Mouse (Mus musculus): ENCODE data around the gene Olfr376. TPM values are rescaled to one million over a fixed set of nuclear protein-coding genes. Genes with fewer than 3 reads are reported as not detected.

The Olfr376 gene
- total and polyA plus RNA-seq, 3 experiments: 0.27 TPM; not detected in 2

GRCm38 (mm10) chr11:73336919-73337318 lies 34.1 kb upstream of the Olfr376 start:
- TF ChIP-seq POLR2AphosphoS5 (IDR thresholded peaks at IDR 0.05; ENCODE audit: insufficient replicate concordance, low read depth, low read length) (no peak), GATA1 (IDR thresholded peaks at IDR 0.05; ENCODE audit: borderline replicate concordance, low read length) (no peak), TAL1 (conservative IDR thresholded peaks at IDR 0.05; ENCODE audit: low read depth, low read length) (no peak), GATA2 (IDR thresholded peaks at IDR 0.05; ENCODE audit: borderline replicate concordance, low read depth, low read length) (no peak), CTCF (IDR thresholded peaks at IDR 0.05; ENCODE audit: low read depth, low read length) (no peak)
- Histone ChIP-seq H3K4me1 (ENCODE audit: insufficient read depth, low read depth, low read length) (no peaks in the 10 kb centered on the region), H3K27me3 (ENCODE audit: insufficient read depth, low read length) (no peaks in the 10 kb centered on the region), H3K36me3 (replicated peaks) (no peaks in the 10 kb centered on the region), H3K4me3 (ENCODE audit: low read depth, low read length) (no peak overlapping the region), H3K9me3 (replicated peaks) (no peaks in the 10 kb centered on the region)
- no peak for ATAC-seq (ENCODE audit: extremely low read depth, insufficient number of reproducible peaks, low FRiP score, poor library complexity, severe bottlenecking)
- no peak for DNase-seq (ENCODE audit: low spot score)

- Histone ChIP-seq H3K36me3 (replicated peaks) (no peaks in the 10 kb centered on the region), H3K4me3 (ENCODE audit: low read depth, low read length) (no peak within 1 kb of the TSS), H3K9me3 (replicated peaks) (no peaks in the 10 kb centered on the region), H3K27me3 (ENCODE audit: insufficient read depth, low read length) (no peaks in the 10 kb centered on the region), H3K4me1 (ENCODE audit: insufficient read depth, low read depth, low read length) (no peaks in the 10 kb centered on the region)
- TF ChIP-seq CTCF (IDR thresholded peaks at IDR 0.05; ENCODE audit: low read depth, low read length) (no peak), POLR2AphosphoS5 (IDR thresholded peaks at IDR 0.05; ENCODE audit: insufficient replicate concordance, low read depth, low read length) (no peak), GATA2 (IDR thresholded peaks at IDR 0.05; ENCODE audit: borderline replicate concordance, low read depth, low read length) (no peak), GATA1 (IDR thresholded peaks at IDR 0.05; ENCODE audit: borderline replicate concordance, low read length) (no peak), TAL1 (conservative IDR thresholded peaks at IDR 0.05; ENCODE audit: low read depth, low read length) (no peak)
- ATAC-seq (ENCODE audit: extremely low read depth, insufficient number of reproducible peaks, low FRiP score, poor library complexity, severe bottlenecking): no peak
- no peak for DNase-seq (ENCODE audit: low spot score)
These were observed 20.6 kb upstream of the Olfr376 start, which contains the start of gene Olfr20 for GRCm38 (mm10) chr11:73350483-73350882. Olfr20 (plus strand) TSS chr11:73350783.

GRCm38 (mm10) chr11:73395374-73395773 lies 24.3 kb downstream of the Olfr376 start:
- H3K4me3 ChIP-seq (ENCODE audit: low read depth, low read length): no peak overlapping the region
- H3K9me3 ChIP-seq (replicated peaks): no peaks in the 10 kb centered on the region
- no peak for TF ChIP-seq GATA1 (IDR thresholded peaks at IDR 0.05; ENCODE audit: borderline replicate concordance, low read length)
- TF ChIP-seq GATA2 (IDR thresholded peaks at IDR 0.05; ENCODE audit: borderline replicate concordance, low read depth, low read length): no peak
- no peak for TF ChIP-seq TAL1 (conservative IDR thresholded peaks at IDR 0.05; ENCODE audit: low read depth, low read length)
- no peak for ATAC-seq (ENCODE audit: extremely low read depth, insufficient number of reproducible peaks, low FRiP score, poor library complexity, severe bottlenecking)
- DNase-seq (ENCODE audit: low spot score): no peak
- no peaks in the 10 kb centered on the region for H3K27me3 ChIP-seq (ENCODE audit: insufficient read depth, low read length)
- no peaks in the 10 kb centered on the region for H3K36me3 ChIP-seq (replicated peaks)
- no peaks in the 10 kb centered on the region for H3K4me1 ChIP-seq (ENCODE audit: insufficient read depth, low read depth, low read length)

- DNase-seq (ENCODE audit: low spot score) (no peak), ATAC-seq (ENCODE audit: extremely low read depth, insufficient number of reproducible peaks, low FRiP score, poor library complexity, severe bottlenecking) (no peak)
- no peaks in the 10 kb centered on the region for H3K4me1 ChIP-seq (ENCODE audit: insufficient read depth, low read depth, low read length)
- no peak for TF ChIP-seq GATA2 (IDR thresholded peaks at IDR 0.05; ENCODE audit: borderline replicate concordance, low read depth, low read length)
- TF ChIP-seq GATA1 (IDR thresholded peaks at IDR 0.05; ENCODE audit: borderline replicate concordance, low read length): no peak
- TF ChIP-seq TAL1 (conservative IDR thresholded peaks at IDR 0.05; ENCODE audit: low read depth, low read length): no peak
- TF ChIP-seq POLR2AphosphoS5 (IDR thresholded peaks at IDR 0.05; ENCODE audit: insufficient replicate concordance, low read depth, low read length): no peak
- TF ChIP-seq CTCF (IDR thresholded peaks at IDR 0.05; ENCODE audit: low read depth, low read length): no peak
- H3K4me3 ChIP-seq (ENCODE audit: low read depth, low read length): no peak within 1 kb of the TSS
- H3K36me3 ChIP-seq (replicated peaks): no peaks in the 10 kb centered on the region
- no peaks in the 10 kb centered on the region for H3K9me3 ChIP-seq (replicated peaks)
- H3K27me3 ChIP-seq (ENCODE audit: insufficient read depth, low read length): no peaks in the 10 kb centered on the region
These were observed 28.5 kb downstream of the Olfr376 start, which contains the start of gene Olfr1 for GRCm38 (mm10) chr11:73399514-73399913. Olfr1 (minus strand) TSS chr11:73399614.

Other genes with a start within 250 kb of the Olfr376 start
- 16.7 and 18.4 TPM in 2 replicates for gene Haspin, start 233.0 kb upstream of the Olfr376 start, total RNA-seq (2014; fragmentation: Nextera tagmentation)
- gene Haspin, start 233.0 kb upstream of the Olfr376 start, total RNA-seq (2017): 16.9 and 17.5 TPM in 2 replicates
- gene Haspin, start 233.0 kb upstream of the Olfr376 start, polyA plus RNA-seq (2012): 19.5 and 23.1 TPM in 2 replicates
- not detected in 2 replicates for gene P2rx5, start 210.8 kb upstream of the Olfr376 start, total RNA-seq (2014; fragmentation: Nextera tagmentation)
- gene P2rx5, start 210.8 kb upstream of the Olfr376 start, total RNA-seq (2017): 0.05 TPM in 1 of 2 replicates, not detected in the other
- gene P2rx5, start 210.8 kb upstream of the Olfr376 start, polyA plus RNA-seq (2012): not detected in 2 replicates
- 54.7 and 66.2 TPM in 2 replicates for gene Emc6, start 194.2 kb upstream of the Olfr376 start, total RNA-seq (2014; fragmentation: Nextera tagmentation)
- gene Emc6, start 194.2 kb upstream of the Olfr376 start, total RNA-seq (2017): 43.7 and 52.7 TPM in 2 replicates
- gene Emc6, start 194.2 kb upstream of the Olfr376 start, polyA plus RNA-seq (2012): 178 and 243 TPM in 2 replicates
- 7.4 and 9.2 TPM in 2 replicates for gene Tax1bp3, start 194.2 kb upstream of the Olfr376 start, total RNA-seq (2014; fragmentation: Nextera tagmentation)
- gene Tax1bp3, start 194.2 kb upstream of the Olfr376 start, total RNA-seq (2017): 17.8 and 21.1 TPM in 2 replicates
- gene Tax1bp3, start 194.2 kb upstream of the Olfr376 start, polyA plus RNA-seq (2012): 4.1 and 9.0 TPM in 2 replicates
- gene Ctns, start 172.2 kb upstream of the Olfr376 start, total RNA-seq (2014; fragmentation: Nextera tagmentation): 19.8 and 23.3 TPM in 2 replicates
- gene Ctns, start 172.2 kb upstream of the Olfr376 start, total RNA-seq (2017): 28.7 and 30.6 TPM in 2 replicates
- gene Ctns, start 172.2 kb upstream of the Olfr376 start, polyA plus RNA-seq (2012): 1.9 and 3.6 TPM in 2 replicates
- gene Shpk, start 171.8 kb upstream of the Olfr376 start, total RNA-seq (2014; fragmentation: Nextera tagmentation): 2.1 and 2.4 TPM in 2 replicates
- 2.8 and 3.2 TPM in 2 replicates for gene Shpk, start 171.8 kb upstream of the Olfr376 start, total RNA-seq (2017)
- 0.83 and 0.95 TPM in 2 replicates for gene Shpk, start 171.8 kb upstream of the Olfr376 start, polyA plus RNA-seq (2012)
- not detected in 2 replicates for gene Trpv1, start 137.0 kb upstream of the Olfr376 start, total RNA-seq (2014; fragmentation: Nextera tagmentation)
- gene Trpv1, start 137.0 kb upstream of the Olfr376 start, total RNA-seq (2017): 0.12 TPM in 1 of 2 replicates, not detected in the other
- gene Trpv1, start 137.0 kb upstream of the Olfr376 start, polyA plus RNA-seq (2012): not detected in 2 replicates
- gene Trpv3, start 103.9 kb upstream of the Olfr376 start, total RNA-seq (2014; fragmentation: Nextera tagmentation): not detected in 2 replicates
- under 0.01 and 0.16 TPM in 2 replicates for gene Trpv3, start 103.9 kb upstream of the Olfr376 start, total RNA-seq (2017)
- gene Trpv3, start 103.9 kb upstream of the Olfr376 start, polyA plus RNA-seq (2012): not detected in 2 replicates
- not detected in 2 replicates for gene Aspa, start 41.6 kb upstream of the Olfr376 start, total RNA-seq (2014; fragmentation: Nextera tagmentation)
- under 0.01 and 0.22 TPM in 2 replicates for gene Aspa, start 41.6 kb upstream of the Olfr376 start, total RNA-seq (2017)
- not detected in 2 replicates for gene Aspa, start 41.6 kb upstream of the Olfr376 start, polyA plus RNA-seq (2012)
- gene Gm49340, start 41.5 kb upstream of the Olfr376 start, total RNA-seq (2014; fragmentation: Nextera tagmentation): not detected in 2 replicates
- not detected in 2 replicates for gene Gm49340, start 41.5 kb upstream of the Olfr376 start, total RNA-seq (2017)
- gene Gm49340, start 41.5 kb upstream of the Olfr376 start, polyA plus RNA-seq (2012): not detected in 2 replicates
- gene Spata22, start 41.5 kb upstream of the Olfr376 start, total RNA-seq (2014; fragmentation: Nextera tagmentation): not detected in 2 replicates
- gene Spata22, start 41.5 kb upstream of the Olfr376 start, total RNA-seq (2017): not detected in 2 replicates
- not detected in 2 replicates for gene Spata22, start 41.5 kb upstream of the Olfr376 start, polyA plus RNA-seq (2012)
- gene Olfr20, start 20.5 kb upstream of the Olfr376 start, total RNA-seq (2014; fragmentation: Nextera tagmentation): not detected in 2 replicates
- 0.11 TPM in 1 of 2 replicates, not detected in the other for gene Olfr20, start 20.5 kb upstream of the Olfr376 start, total RNA-seq (2017)
- gene Olfr20, start 20.5 kb upstream of the Olfr376 start, polyA plus RNA-seq (2012): not detected in 2 replicates
- gene Olfr1, start 28.4 kb downstream of the Olfr376 start, total RNA-seq (2014; fragmentation: Nextera tagmentation): not detected in 2 replicates
- gene Olfr1, start 28.4 kb downstream of the Olfr376 start, total RNA-seq (2017): 0.06 and 0.16 TPM in 2 replicates
- gene Olfr1, start 28.4 kb downstream of the Olfr376 start, polyA plus RNA-seq (2012): not detected in 2 replicates
- gene Olfr378, start 57.2 kb downstream of the Olfr376 start, total RNA-seq (2014; fragmentation: Nextera tagmentation): not detected in 2 replicates
- gene Olfr378, start 57.2 kb downstream of the Olfr376 start, total RNA-seq (2017): 0.23 TPM in 1 of 2 replicates, not detected in the other
- not detected in 2 replicates for gene Olfr378, start 57.2 kb downstream of the Olfr376 start, polyA plus RNA-seq (2012)
- gene Olfr380, start 86.3 kb downstream of the Olfr376 start, total RNA-seq (2014; fragmentation: Nextera tagmentation): not detected in 2 replicates
- gene Olfr380, start 86.3 kb downstream of the Olfr376 start, total RNA-seq (2017): not detected in 2 replicates
- not detected in 2 replicates for gene Olfr380, start 86.3 kb downstream of the Olfr376 start, polyA plus RNA-seq (2012)
- not detected in 2 replicates for gene Olfr381, start 120.4 kb downstream of the Olfr376 start, total RNA-seq (2014; fragmentation: Nextera tagmentation)
- gene Olfr381, start 120.4 kb downstream of the Olfr376 start, total RNA-seq (2017): 0.06 and 0.11 TPM in 2 replicates
- gene Olfr381, start 120.4 kb downstream of the Olfr376 start, polyA plus RNA-seq (2012): not detected in 2 replicates
- gene Olfr382, start 146.0 kb downstream of the Olfr376 start, total RNA-seq (2014; fragmentation: Nextera tagmentation): not detected in 2 replicates
- not detected in 2 replicates for gene Olfr382, start 146.0 kb downstream of the Olfr376 start, total RNA-seq (2017)
- gene Olfr382, start 146.0 kb downstream of the Olfr376 start, polyA plus RNA-seq (2012): not detected in 2 replicates
- gene Olfr385, start 221.8 kb downstream of the Olfr376 start, total RNA-seq (2014; fragmentation: Nextera tagmentation): not detected in 2 replicates
- gene Olfr385, start 221.8 kb downstream of the Olfr376 start, total RNA-seq (2017): 0.12 TPM in 1 of 2 replicates, not detected in the other
- not detected in 2 replicates for gene Olfr385, start 221.8 kb downstream of the Olfr376 start, polyA plus RNA-seq (2012)
- gene Olfr384, start 227.3 kb downstream of the Olfr376 start, total RNA-seq (2014; fragmentation: Nextera tagmentation): not detected in 2 replicates
- 0.22 TPM in 1 of 2 replicates, not detected in the other for gene Olfr384, start 227.3 kb downstream of the Olfr376 start, total RNA-seq (2017)
- not detected in 2 replicates for gene Olfr384, start 227.3 kb downstream of the Olfr376 start, polyA plus RNA-seq (2012)